Mouse (Mus musculus) megakaryocyte, embryonic 14.5 days (primary cell): ENCODE measurements around the gene Adgrg3.

Experiments used
- FLI1 ChIP-seq: IDR thresholded peaks from 2 replicates; pipeline ENCODE4 v1.6.1; 2012; ENCODE audit warnings: low read length, inconsistent platforms, mixed read lengths
- GATA1 ChIP-seq: IDR thresholded peaks from 3 replicates; pipeline ENCODE4 v1.6.1; 2012; ENCODE audit warnings: mixed read lengths, low read length, inconsistent platforms, borderline replicate concordance

DNA sequence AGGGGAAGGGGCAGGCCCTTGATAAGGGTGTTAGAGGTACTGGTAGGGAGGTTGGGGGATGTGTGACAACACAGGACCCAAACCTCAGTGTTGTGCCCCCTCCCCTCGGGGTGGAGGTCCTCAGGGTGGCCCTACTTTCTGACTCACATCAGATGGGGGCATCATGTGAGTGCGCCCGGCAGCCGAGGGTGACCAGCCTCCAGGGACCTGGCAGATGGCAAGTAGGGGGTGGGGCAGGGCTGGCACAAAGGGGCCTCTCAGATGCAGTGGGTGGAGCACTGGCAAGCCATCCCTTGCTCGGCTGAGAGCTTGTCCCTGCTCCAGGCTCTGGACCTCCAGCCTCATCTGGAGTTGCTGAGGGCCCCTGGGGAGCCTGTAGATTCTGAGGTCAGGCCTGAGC is 30.8 kb upstream of the Adgrg3 start:
- TF ChIP-seq GATA1 (no peak), FLI1 (no peak)
